Mouse (Mus musculus): ENCODE data around the gene Ankrd55.

- TF ChIP-seq CTCF (IDR thresholded peaks at IDR 0.05; ENCODE audit: extremely low read depth, insufficient read length, insufficient replicate concordance, low read depth, low read length): no peak
- no peak for TF ChIP-seq POLR2A (IDR thresholded peaks at IDR 0.05; ENCODE audit: low read depth, low read length)
Observed at GRCm38 (mm10) chr13:112378782-112379305, 90.6 kb downstream of the Ankrd55 start.
